Mouse (Mus musculus) brain, embryonic 14.5 days (tissue): ENCODE measurements around the gene Copb2.
A peak's percentile ranks its signal among the peaks of the same experiment; 100 is the strongest.

Source experiments
- CTCF ChIP-seq: fragments of 200-500 bp; IDR thresholded peaks from 2 replicates; pipeline ENCODE4 v1.5.1; 2012; ENCODE audit warnings: inconsistent platforms, mild to moderate bottlenecking, moderate library complexity, borderline replicate concordance; ENCODE audit not compliant: insufficient read depth, insufficient read length; ENCODE audit errors: extremely low read depth
- POLR2A ChIP-seq: fragments of 200-500 bp; IDR thresholded peaks from 2 replicates; pipeline ENCODE4 v1.6.1; 2012; ENCODE audit warnings: mild to moderate bottlenecking, inconsistent platforms, borderline replicate concordance; ENCODE audit not compliant: poor library complexity, insufficient read depth, insufficient read length, severe bottlenecking; ENCODE audit errors: extremely low read depth

DNA sequence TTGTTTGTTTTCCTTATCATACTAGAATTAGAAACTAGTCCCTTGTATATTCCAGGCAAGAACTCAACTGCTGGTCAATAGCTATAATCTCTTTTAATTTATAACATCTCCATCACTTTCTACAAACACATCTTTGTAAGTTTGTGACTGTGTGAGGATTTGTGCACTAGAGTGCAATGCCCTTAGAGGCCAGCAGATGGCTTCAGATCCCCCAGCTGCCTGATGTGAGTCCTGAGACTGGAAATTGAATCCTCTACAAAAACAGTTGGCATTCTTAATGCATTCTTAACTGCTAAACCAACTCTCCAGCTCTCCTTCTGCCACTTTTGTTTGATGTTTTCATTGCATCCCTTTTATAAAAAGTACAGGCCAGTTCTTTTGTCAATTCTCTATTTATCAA, 27.8 kb upstream of the Copb2 start:
- TF ChIP-seq CTCF (peak; percentile 48; the same call in 1 of the 2 replicates), POLR2A (no peak)
